Mouse (Mus musculus) adrenal gland, postnatal 36 days (tissue): Measurements from ENCODE around the gene Hint1. TPM values are rescaled to one million over a fixed set of nuclear protein-coding genes. Genes with fewer than 3 reads are reported as not detected.
A peak's percentile ranks its signal among the peaks of the same experiment; 100 is the strongest.
"Not testable (repeated sequence)": the region's sequence is repeated elsewhere in the genome, so short reads cannot be mapped to it uniquely, and the experiment has no call there.

Experiments
- DNase-seq, 2 experiments: peaks; one replicate each; pipeline ENCODE4 v3.0.0; 2021; ENCODE audit warnings: mixed read lengths in 1 of 2
- long read RNA-seq, 2 experiments: library from polyadenylated mRNA; stranded (forward); transcript quantifications; one replicate each; pipeline ENCODE4 v2.0.0; 2021; ENCODE audit warnings: borderline sequencing depth in 2 of 2
- total RNA-seq, 2 experiments: library from RNA; stranded (reverse); gene quantifications; 2 replicates each; pipeline ENCODE4 v1.2.3; 2021

Gene Hint1
- 100 to 1,000 TPM; 331 to 395 TPM for total RNA-seq
- long read RNA-seq, experiment 1, transcript Hint1-201 (3 exons, 636 nt), result major isoform, 363 of 416 reads
- long read RNA-seq, experiment 1, partial matches to known transcripts, result 50 of 416 reads
- long read RNA-seq, experiment 1, other reads (novel, unspliced or antisense), result 3 of 416 reads
- long read RNA-seq, experiment 2, transcript Hint1-201 (3 exons, 636 nt), result major isoform, 170 of 179 reads
- long read RNA-seq, experiment 2, partial matches to known transcripts, result 1 of 179 reads
- long read RNA-seq, experiment 2, other reads (novel, unspliced or antisense), result 8 of 179 reads

DNA sequence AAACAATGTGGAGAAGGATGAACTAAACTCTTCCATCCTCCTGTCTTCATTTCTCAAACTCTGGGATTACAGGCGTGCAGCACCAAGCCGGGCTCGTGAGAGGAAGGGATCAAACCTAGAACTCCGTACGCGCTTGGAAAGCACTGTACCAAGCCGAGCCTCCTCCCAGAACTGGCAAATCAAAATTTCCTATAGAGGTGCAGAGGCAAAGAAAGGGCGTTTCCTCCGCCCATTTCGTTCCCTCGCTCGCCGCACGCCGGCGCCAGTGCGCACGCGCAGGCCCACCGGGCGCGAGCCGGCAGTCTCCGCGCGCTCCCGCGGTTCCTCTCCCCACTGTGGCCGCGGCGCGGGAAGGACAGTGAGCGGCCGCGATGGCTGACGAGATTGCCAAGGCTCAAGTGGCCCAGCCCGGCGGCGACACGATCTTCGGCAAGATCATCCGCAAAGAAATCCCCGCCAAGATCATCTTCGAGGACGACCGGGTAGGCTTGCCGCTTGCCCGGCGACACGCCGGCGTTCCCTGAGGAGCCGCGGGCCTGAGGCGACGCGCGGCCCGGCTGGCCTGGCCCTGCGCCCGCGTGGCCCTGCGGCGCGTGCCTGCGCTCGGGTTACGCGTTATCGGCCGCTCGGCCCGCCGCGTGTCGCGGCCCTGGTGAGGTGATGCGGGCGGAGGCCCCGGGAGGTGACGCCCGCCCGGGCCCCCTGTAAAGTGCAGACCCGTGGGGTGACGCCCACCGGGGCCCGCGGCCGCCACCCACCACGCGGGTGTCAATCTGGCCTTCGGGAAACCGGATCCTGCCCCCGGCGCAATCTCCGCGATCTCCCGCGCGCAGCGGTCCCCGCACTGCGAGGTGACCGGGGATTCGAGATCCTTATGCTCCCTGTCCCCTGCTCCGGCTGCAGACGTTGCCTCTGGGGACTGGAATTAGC, at the start of gene Hint1:
Gene Hint1 (plus strand): TSS at position 265 of the 930 bp plus-strand sequence.
- DNase-seq, result peak; percentile 95

DNA sequence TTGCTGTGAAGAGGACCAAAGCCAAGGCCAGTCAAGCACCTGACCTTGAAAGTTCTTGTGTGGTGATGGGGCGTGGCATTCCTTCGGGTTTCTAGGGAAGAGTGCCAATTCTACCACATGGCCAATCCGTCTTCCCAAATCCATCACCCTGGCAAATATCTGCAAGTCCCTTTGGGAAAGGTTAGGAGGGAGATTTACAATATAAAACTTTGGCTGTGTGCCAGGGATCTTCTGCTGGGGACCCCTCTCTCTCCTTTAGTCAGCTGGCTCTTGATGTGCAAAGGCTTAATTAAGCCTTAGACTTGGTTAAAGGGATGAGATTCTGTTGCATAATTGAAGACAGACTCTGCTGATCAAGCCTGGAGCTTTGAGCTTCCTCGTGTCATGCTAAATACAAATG, 48.7 kb upstream of the Hint1 start:
- DNase-seq, result no peak

DNA sequence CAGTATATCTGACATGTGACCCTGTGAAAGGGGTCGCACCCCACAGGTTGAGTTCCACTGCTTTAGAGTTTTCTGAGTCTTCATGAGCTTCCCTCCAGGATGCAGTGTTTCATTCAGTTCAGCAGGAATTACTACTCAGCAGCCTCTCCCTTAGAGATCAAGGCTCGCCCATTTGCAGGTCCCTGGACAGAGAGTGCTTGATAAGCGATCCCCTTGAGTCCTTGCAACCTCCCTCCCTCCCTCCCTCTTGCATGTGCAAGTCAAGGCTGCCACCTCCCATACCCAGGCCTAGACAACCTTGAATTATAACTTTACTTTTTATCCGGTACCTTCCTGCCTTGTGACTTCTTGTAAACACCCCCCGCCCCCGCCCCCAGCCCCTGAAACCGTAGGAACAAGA, 46.7 kb upstream of the Hint1 start:
- DNase-seq, result peak in 1 of 2 experiments; percentile 15

GRCm38 (mm10) chr11:54823467-54823866, 42.7 kb upstream of the Hint1 start:
- no peak for DNase-seq

GRCm38 (mm10) chr11:54825774-54826173, 40.4 kb upstream of the Hint1 start:
- no peak for DNase-seq

DNA sequence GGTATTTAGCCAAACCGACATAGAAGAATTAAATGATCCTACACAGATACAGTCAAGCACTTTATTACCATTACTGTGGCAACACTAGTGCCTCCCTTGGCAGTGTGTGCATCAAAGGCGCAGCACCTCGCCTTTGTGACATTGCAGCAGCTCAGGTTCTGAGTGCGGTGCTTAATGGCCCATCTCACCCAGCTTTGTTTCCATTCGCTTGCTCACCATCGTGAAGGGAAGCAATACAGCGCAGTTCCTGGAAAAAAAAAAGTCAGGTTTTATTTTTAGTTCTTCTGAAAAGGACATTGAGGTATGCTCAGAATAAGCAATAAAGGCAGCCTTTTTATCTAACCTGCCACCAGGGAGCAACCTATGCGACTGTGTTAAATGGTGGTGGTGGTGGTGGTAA, 39.4 kb upstream of the Hint1 start:
- DNase-seq, result no peak

DNA sequence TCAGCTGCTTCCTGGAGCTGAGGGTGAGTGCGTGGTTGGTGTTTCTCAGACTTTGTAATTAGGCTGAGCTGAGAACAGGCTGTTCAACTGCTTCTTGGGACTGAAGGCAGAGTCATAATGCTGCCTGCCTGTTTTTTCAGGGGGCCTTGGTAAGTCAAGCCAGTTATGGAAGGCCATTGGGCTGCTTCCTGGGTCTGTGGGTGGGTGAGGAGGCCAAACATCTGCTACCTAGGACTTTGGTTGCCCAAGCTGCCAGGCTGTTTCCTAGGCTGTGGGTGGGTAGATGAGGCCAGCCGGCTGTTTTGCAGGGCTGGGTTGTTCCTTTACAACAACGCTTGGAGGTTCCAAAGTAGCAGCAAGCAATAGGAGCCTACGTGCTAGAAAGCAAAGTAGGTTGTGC, 32.4 kb upstream of the Hint1 start:
- no peak for DNase-seq

DNA sequence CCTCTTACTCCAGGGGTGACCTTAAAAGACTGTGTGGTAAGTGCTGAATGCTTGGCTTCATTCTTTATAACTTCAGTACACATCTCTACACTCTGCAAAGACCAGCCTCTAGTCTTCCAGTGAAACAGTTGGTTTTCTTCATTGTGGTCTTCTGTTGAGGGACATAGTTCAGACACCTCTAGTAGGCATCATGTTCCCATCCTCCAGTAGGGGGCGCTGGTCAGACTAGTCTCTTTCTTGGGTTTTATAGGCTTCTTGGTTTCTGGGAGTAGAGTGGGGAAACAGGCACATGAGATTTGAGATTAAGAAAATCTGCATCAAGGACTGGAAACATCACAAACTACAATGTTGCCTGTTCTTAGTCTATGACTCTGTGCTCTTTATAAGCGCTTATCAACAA, 31.6 kb upstream of the Hint1 start:
- no peak for DNase-seq

DNA sequence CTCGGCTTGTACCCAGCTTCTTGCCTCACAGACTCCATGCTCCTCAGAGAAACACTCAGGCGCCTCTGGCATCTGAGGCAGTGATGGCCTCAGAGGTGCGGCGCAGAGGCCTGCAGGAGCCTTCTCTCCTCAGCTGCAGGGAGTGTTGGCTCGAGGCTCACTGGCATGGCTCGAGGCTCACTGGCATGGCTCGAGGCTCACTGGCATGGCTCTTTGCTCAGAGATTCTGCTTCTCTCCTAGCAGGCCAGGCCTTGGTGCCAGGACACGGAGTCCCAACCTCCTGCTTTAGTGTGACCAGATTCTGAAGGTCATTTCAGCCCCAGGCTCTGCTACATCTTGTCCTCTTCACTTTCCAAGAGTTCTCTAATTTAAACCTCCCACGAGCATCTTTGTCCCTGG, 30.1 kb upstream of the Hint1 start:
- peak; percentile 13 to 51 for DNase-seq

- no peak for DNase-seq
Observed at GRCm38 (mm10) chr11:54839696-54840095, 26.5 kb upstream of the Hint1 start.

DNA sequence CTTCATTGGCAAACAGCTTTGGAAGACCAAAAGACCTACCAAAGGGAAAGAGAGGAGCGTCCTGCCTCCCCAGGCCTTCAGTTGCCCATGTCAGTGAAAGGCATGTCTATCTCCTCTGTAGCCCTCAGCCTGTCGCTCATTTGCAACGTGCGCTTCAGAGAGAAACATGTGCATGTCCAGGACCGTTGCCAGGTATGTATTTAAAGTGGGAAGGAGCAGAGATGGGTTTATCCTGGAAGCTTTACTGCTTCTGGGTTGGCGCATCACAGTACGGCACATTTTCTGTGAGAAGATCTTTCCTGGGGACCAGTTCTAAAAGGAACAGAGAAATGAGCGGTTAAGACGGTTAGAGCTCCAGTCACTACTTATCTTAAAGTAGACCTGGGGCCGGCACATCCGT, 25.3 kb upstream of the Hint1 start:
- DNase-seq, result no peak

- no peak for DNase-seq
Observed at GRCm38 (mm10) chr11:54844424-54844823, 21.8 kb upstream of the Hint1 start.

DNA sequence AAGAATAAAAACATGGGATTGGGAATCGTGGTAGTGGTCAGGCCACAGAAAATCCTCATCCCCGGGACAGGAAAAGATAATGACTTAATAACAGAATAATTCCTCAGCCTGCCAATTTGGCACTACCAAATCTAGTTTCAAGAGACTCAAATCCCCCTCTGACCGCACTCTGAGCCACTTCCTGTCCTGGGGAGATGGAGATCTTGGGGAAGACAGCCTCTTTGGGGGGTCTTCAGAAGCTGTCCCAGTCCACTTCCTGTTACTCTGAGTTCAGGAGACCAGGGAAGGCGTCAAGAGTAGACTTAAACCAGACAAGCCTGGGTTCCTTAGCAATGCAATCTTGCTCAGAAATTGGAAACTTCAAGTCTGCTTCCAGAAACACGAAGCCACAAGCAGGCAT, 21.2 kb upstream of the Hint1 start:
- no peak for DNase-seq

DNA sequence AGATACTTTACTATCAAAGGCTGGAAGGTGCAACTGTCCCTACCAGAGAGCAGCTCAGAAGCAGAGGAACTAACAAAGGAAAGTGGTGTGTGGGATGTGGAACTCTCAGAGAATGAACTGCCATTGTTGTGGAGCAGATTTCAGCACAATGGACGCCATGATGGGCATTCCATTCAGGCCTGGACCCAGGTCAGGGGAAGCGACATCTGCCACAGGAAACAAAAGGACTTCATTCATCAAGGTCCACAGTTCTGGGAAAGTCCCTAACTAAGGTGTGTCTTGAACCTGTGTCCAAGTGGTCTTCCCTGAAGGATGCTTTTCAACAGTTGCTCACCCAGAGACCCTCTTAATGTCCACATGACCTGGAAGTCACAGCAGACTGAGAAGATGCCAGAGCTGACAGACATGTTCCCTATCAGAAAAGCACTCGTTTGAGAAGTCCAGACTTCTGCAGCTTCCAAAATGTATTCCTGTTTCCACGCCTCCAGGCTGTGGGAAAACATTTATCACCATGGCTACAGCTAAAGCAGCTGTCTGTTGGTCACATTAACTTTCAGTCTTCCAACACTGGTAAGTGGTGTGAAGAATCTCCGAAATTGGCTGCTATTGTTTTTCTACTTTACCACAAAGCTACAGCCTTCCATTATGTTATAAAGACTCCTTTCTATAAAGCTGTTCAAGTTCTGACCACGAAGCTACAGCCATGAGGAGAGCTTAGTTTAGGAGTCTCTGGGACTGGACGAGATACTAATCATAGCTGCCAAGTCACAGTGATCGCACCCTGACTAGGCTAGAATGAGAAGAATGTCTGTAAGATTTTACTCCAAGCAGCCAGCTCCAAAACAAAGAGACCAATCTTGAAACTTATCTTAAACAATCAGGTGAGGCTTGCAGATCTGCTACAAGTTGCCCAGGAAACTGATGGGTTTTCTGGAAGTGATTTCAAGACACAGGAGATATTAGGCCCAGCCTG, 20.4 kb upstream of the Hint1 start:
- no peak for DNase-seq

DNA sequence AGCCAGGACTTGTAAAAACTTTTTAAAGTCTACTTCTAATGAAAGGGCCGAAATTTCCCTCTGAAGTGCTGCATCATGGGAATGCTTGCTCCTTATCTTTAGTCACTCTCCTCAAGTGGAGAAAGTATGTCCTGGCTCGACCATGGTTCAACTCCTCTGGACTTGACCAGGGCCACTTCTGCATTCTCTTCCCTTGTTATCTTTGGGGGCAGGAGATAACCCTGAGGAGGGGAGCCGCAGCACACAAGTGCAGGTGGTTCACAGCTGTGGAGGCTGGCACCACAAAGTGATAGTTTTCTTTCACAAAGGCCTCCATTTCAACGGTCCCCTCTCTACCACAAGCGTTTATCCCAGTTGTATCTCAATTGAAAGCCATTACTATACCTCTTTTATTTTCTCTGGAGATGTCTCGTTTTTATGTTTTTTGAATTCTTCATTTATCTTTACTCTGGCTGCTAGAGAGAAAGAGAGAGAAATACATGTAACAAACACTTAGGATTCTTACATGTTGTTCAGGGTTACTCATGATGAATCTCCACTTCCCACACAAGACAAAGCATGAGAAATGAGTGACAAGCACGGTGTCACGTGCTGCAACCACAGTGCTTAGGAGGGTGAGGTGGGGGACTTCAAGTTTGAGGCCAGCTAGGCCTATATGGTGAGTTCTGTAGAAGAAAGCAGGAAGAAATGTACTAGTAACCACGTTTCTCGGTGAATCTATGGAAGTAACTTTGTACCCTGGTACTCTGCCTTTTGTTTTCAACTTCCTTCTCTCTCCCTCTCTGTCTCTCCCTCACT, 16.0 kb upstream of the Hint1 start:
- no peak for DNase-seq

DNA sequence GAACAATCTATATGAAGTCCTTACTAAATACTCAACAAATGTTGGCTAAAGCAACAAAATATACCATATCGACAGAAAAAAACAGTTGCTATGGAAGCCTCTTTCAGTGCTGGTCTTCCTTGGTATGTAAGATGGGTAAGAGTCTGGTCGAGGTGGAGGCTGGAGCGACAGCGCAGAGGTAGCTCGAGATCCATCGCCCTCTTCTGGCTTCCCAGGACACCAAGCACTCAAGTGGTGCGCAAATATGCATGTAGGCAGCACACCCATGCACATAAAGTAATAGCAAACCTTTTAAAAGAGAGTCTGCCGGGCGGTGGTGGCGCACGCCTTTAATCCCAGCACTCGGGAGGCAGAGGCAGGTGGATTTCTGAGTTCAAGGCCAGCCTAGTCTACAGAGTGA, 14.5 kb upstream of the Hint1 start:
- DNase-seq, result no peak

- DNase-seq, result not testable (repeated sequence)
Observed at GRCm38 (mm10) chr11:54858880-54859279, 7.3 kb upstream of the Hint1 start.

DNA sequence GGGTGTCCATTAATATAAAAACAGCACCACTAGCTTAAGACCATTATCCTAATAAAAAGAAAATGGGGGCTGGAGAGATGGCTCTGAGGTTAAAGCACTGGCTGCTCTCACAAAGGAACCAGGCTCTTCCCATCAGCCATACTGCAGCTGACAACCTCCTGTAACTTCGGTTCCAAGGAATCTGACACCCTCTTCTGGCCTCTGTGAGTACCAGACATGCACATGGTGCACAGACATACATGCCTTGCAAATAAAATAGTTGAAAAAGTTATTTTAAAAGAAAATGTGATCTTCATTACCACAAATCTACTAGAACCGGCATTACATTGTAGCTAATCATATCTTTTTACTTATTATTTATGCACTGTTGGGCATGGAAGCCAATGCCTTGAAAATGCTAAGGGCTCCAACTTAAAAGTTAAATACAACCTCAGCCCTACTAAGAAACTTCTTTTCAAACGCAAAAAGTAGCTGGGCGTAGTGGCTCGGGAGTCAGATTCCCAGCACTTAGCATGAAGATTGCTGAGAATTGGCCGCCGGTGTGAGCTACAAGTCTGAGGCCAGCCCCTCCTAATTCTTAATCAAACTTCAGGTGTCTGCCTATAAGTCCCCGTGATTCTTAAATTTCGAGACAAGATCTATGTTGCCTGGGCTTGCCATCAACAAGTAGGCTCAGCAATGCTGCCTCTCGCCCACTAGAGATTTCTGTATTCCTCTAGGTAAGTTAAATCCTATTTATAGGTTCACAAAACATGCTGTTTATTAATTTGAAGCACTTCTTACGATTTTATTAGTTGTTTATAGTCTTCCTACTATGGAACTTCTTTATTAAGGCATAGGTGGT, 6.6 kb upstream of the Hint1 start:
- DNase-seq, result no peak

DNA sequence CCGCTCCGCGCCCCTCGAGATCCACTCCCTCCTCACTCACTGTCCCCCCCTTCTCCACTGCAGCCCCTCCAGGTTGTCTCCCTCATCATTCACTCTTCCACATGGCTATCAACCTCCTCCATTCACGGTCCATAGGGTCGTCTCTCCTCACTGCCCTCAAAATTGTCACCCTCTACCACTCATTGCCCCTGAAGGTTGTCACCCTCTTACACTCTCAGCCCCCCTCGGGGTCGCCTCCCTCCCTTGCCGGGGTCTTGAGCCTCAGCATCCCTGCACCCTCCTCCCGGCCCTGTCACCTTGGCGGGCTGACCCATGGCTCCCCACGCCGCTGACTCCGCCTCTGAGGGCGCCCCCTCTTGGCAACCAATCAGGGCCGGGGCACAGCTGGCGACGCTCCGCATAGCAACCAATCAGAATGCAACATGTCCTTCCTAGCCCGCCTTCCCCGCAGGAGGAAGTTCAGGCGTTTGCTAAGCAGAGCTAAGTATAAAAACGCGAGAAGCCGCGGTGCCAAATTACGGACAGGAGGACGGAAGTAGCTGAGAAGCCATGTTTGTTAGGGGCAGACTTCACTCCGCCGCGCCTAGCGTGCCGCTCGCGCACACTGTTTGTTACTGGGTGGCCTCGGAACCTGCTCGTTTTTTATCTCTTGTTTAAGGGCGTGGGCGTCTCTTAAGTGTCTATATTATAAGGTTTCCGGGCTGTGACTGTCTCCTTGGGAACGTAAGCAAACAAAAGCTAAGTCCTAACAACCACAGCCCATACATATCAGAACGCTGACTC, 5.7 kb upstream of the Hint1 start, which contains the start of gene Lyrm7:
Gene Lyrm7 (minus strand): TSS at position 661 of the 783 bp plus-strand sequence.
- DNase-seq, result peak; percentile 96 to 97
